Mouse (Mus musculus) urinary bladder, postnatal 36 days (tissue): ENCODE results near the gene Ccdc58.
"Not testable (repeated sequence)": the region's sequence is repeated elsewhere in the genome, so short reads cannot be mapped to it uniquely, and the experiment has no call there.

Experiments
- DNase-seq, 2 experiments: peaks; one replicate each; pipeline ENCODE4 v3.0.0; 2022; ENCODE audit warnings: low spot score in 2 of 2, mixed read lengths in 1 of 2

The Ccdc58 gene

DNA sequence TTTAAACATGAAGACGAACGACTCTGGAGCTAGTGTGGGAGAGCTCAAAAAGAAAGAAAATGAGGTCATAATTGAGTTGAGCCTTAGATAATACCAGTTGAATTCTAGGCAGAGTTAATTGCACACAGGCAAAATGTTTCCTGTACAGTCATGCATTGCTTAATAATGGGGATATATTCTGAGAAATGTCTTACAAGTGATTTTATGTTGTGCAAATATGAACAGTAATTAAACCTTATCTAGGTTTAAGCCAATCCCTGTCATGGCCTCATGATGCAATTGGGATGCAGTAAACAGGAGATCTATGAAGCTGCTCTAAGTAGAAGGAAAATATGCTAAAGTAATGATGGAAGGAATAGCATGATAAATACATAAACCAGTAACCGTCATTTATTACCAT is 3.3 kb downstream of the Ccdc58 start:
- no peak for DNase-seq

GRCm38 (mm10) chr16:36079916-36080315 is 8.4 kb downstream of the Ccdc58 start:
- DNase-seq, result no peak

DNA sequence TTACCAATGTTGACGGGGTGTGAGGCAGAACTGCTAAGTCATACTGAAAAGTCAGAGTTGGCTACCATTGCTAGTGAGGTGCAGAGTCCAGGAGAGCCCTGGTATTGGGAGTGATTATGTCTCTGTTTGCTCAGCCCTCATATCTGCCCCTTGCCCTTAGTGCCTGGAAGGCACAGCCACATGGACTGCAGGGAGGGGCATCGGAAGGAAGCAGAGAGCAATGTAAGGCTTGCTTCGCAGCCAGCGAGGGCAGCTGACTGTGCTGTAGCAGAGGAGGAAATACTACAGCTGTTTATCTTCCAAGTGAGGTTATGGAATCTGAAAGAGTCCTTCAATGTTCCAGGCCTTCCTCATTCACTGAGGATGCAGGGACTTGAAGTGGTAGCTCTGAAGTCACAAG is 16.4 kb downstream of the Ccdc58 start:
- no peak for DNase-seq

DNA sequence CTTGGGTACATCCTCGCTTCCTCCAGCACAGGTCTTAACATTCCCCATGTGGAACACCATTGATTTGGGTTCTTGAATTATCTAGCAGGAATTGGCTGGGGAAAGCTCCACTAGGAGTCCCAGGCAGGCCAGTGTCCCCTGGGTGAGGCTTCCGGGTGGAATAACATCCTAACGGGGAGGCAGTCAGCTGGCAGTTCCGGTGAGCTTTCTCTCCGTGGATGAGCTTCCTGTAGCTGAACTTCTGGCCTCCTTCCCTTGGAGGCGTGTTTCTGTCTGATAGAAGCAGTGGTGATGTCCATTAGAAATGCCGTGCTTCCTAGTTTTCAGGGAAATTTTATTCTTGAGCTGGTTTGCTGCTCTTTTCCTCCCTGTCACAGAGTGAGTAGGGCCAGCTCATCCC is 17.6 kb downstream of the Ccdc58 start:
- no peak for DNase-seq

- no peak for DNase-seq
Observed at GRCm38 (mm10) chr16:36089850-36090616, 18.5 kb downstream of the Ccdc58 start.

DNA sequence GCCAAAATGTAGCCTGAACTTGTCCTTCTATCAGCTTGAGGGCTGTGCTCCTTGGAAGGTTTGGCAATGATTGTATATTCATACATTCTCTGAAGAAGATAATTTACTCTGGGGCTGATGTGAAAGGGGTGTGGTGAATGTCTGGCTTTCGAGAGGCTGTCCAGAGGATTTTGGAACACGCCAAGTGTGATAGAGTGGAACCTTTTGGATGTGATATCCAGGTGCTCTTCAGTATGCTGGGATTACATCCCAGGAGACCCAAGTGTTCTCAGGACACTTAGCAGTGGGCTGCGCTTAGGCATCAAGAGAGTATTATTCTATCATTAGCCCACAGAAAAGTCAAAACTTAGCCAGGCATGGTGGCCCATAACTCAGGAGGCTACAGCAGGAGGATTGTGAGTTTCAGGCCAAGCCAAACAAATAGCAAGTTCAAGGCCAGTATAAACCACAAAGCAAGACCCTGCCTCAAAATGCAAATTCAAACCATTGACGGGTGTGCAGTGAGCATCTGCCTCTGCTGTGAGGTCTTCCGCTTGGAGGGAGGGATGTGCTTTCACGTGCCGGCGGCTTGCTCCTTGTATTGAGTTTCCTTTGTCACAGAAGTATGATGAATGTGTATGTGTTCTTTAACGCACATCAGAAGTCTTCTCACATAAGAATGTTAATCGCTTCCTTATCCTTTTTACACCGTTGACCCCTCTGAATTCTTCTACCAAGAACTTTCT is 19.5 kb downstream of the Ccdc58 start:
- no peak for DNase-seq

DNA sequence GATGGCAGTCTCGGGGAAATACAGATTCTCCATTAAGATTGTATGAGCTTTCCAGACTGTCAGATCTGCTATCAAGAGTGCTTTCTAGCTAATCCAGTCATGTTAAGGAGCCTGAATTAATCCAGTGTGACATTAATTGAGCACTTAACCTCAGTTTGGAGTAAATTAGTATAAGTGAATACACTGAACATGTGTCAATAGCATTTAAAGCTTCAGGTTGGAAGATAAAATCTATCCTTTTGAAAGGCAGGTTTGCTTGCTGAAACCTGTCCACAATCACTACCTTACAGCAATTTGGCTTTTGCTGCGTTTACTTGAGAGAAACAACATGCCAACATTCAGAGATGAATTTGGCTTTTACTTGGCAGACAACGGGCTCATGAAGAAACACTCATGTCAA is 22.6 kb downstream of the Ccdc58 start:
- no peak for DNase-seq

DNA sequence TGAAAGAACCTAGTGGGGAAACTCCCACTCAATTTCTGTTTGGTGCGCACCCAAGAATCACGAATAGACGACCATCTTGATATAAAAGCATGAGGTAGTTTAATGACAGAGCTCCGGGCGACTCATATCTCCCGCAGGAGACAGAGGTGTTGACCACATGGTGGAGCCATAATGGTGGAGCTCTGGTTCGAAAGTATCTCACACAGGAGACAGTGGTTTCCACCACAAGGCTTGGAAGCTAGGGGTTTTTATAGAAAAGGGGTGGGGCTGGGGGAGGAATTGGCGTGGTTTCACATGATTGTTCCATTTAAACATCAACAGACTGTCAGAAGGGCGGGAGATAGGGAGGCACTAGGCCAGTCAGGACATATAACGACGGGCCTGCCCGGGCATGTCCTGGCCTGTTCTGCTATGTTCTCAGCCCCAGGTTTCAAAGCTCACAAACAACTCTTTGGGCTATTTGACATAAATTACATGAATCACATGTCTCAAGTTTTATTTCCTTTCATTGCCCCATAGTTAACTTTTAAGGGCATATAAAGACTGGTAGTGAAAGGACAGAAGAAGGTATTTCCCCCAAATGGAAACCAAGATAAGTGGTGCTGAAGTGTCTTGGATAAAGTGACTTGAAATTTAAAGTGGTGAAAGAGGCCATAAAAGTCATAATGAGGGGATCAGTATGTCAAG is 26.5 kb downstream of the Ccdc58 start:
- DNase-seq, result not testable (repeated sequence)

GRCm38 (mm10) chr16:36101526-36101925 is 30.0 kb downstream of the Ccdc58 start:
- DNase-seq, result no peak

DNA sequence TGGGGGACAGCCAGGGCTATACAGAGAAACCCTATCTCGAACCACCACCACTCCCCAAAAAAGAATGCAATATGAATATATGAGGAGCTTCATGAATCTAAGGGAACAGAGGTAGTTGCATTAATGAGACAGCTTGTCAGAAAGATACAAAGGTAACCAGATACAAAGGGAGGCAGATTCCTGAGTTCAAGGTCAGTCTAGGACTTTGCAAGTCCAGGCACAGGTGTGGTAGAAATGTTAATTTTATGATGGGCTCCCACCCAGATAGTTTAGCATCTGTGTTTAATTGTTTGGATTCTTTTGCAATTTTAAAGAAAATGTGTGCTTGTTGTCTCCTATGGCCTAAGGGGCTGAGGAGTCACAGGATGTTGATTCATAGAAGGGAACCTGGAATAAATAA is 30.7 kb downstream of the Ccdc58 start:
- no peak for DNase-seq

GRCm38 (mm10) chr16:36111486-36111885 is 40.0 kb downstream of the Ccdc58 start:
- not testable (repeated sequence) for DNase-seq

GRCm38 (mm10) chr16:36115751-36116150 is 44.3 kb downstream of the Ccdc58 start:
- not testable (repeated sequence) for DNase-seq

DNA sequence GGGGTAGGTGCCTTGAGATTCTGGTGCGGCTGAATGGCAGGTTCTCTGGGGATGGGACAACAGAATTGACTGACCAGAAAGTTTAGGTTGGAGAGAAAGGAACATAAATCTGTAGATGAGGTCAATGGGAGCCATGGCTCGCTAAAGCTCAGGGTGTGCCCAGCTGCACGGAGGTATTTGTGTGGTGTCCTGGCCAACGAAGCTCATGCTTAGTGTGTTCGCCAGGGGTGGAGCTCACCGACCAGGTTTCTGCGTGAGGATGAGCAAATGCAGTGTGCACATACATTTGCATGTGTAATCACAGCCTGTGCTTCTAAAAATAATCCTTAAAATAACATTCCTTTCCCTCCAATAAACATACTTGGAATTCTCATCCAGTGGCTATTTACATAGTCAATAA is 56.6 kb downstream of the Ccdc58 start:
- no peak for DNase-seq

GRCm38 (mm10) chr16:36131141-36131540 is 59.7 kb downstream of the Ccdc58 start, which contains the start of gene Csta1:
Gene Csta1, minus strand, starts transcription at chr16:36131241.
- no peak for DNase-seq

GRCm38 (mm10) chr16:36138201-36138600 is 66.7 kb downstream of the Ccdc58 start:
- no peak for DNase-seq
